Mouse (Mus musculus) testis, adult 2 months (tissue): Measurements from ENCODE around the gene Tbck.

Source experiments
- CTCF ChIP-seq: fragments of 200-500 bp; IDR thresholded peaks from 2 replicates; pipeline ENCODE4 v1.5.1; 2012; ENCODE audit warnings: low read depth, mild to moderate bottlenecking, inconsistent platforms, low read length, moderate library complexity; ENCODE audit not compliant: control insufficient read depth, insufficient read depth, insufficient replicate concordance
- POLR2A ChIP-seq: fragments of 200-500 bp; IDR thresholded peaks from 2 replicates; pipeline ENCODE4 v1.6.1; 2012; ENCODE audit warnings: low read depth, mild to moderate bottlenecking, inconsistent platforms, low read length, moderate library complexity; ENCODE audit not compliant: control insufficient read depth

- TF ChIP-seq POLR2A (no peak), CTCF (peak; percentile 18; the same call in 1 of the 2 replicates)
Measured at GRCm38 (mm10) chr3:132747036-132747435, 63.1 kb downstream of the Tbck start.
